Mouse (Mus musculus): ENCODE results near the gene Snrnp70. TPM values are rescaled to one million over a fixed set of nuclear protein-coding genes. Genes with fewer than 3 reads are reported as not detected.
A peak's percentile ranks its signal among the peaks of the same experiment; 100 is the strongest.
"Not testable (repeated sequence)": the region's sequence is repeated elsewhere in the genome, so short reads cannot be mapped to it uniquely, and the experiment has no call there.

The Snrnp70 gene
- total RNA-seq, 4 experiments from 2014 or later: 68.3 to 107 (median 86.7) TPM

GRCm38 (mm10) chr7:45409497-45410163, 14.1 kb upstream of the Snrnp70 start:
- DNase-seq (ENCODE audit: low spot score): no peak

- DNase-seq (ENCODE audit: low spot score): no peak
These were observed 13.4 kb upstream of the Snrnp70 start for GRCm38 (mm10) chr7:45408949-45409348.

GRCm38 (mm10) chr7:45408351-45408750, 12.8 kb upstream of the Snrnp70 start:
- DNase-seq (ENCODE audit: low spot score): no peak

- no peak for DNase-seq (ENCODE audit: low spot score)
These were observed 12.3 kb upstream of the Snrnp70 start for GRCm38 (mm10) chr7:45407836-45408235.

- peak; percentile 41 for DNase-seq (ENCODE audit: low spot score)
These were observed 10.9 kb upstream of the Snrnp70 start for GRCm38 (mm10) chr7:45406157-45407156.

GRCm38 (mm10) chr7:45405091-45406075, 9.8 kb upstream of the Snrnp70 start, which contains the start of gene Kcna7:
Kcna7 (plus strand) TSS chr7:45405653.
- DNase-seq (ENCODE audit: low spot score): peak; percentile 77

- peak; percentile 28 for DNase-seq (ENCODE audit: low spot score)
These were observed 8.2 kb upstream of the Snrnp70 start for GRCm38 (mm10) chr7:45403532-45404261.

GRCm38 (mm10) chr7:45401521-45402085, 6.1 kb upstream of the Snrnp70 start:
- DNase-seq (ENCODE audit: low spot score): no peak

GRCm38 (mm10) chr7:45396787-45397186, 1.2 kb upstream of the Snrnp70 start:
- no peak for DNase-seq (ENCODE audit: low spot score)

GRCm38 (mm10) chr7:45396337-45396775, 814 bp upstream of the Snrnp70 start:
- not testable (repeated sequence) for DNase-seq (ENCODE audit: low spot score)

GRCm38 (mm10) chr7:45395129-45395541, 407 bp downstream of the Snrnp70 start:
- no peak for DNase-seq (ENCODE audit: low spot score)

- no peak for DNase-seq (ENCODE audit: low spot score)
These were observed 9.5 kb downstream of the Snrnp70 start for GRCm38 (mm10) chr7:45386077-45386476.

GRCm38 (mm10) chr7:45376057-45376456, 19.5 kb downstream of the Snrnp70 start:
- DNase-seq (ENCODE audit: low spot score): no peak

- no peak for DNase-seq (ENCODE audit: low spot score)
These were observed 20.9 kb downstream of the Snrnp70 start for GRCm38 (mm10) chr7:45374620-45375019.

- no peak for DNase-seq (ENCODE audit: low spot score)
These were observed 23.2 kb downstream of the Snrnp70 start for GRCm38 (mm10) chr7:45372371-45372770.

- DNase-seq (ENCODE audit: low spot score): peak; percentile 67
These were observed 24.8 kb downstream of the Snrnp70 start, which contains the start of gene Lin7b for GRCm38 (mm10) chr7:45370475-45371311. Lin7b (minus strand) TSS chr7:45370583.

- no peak for DNase-seq (ENCODE audit: low spot score)
These were observed 25.6 kb downstream of the Snrnp70 start for GRCm38 (mm10) chr7:45369836-45370474.

- DNase-seq (ENCODE audit: low spot score): no peak
These were observed 26.4 kb downstream of the Snrnp70 start for GRCm38 (mm10) chr7:45369022-45369745.

Measured in heart, adult 8-10 months (tissue).